Mouse (Mus musculus): Measurements from ENCODE around the gene Mdfi. TPM values are rescaled to one million over a fixed set of nuclear protein-coding genes. Genes with fewer than 3 reads are reported as not detected.

Gene Mdfi
- polyA plus RNA-seq, 1 experiment from 2014 or later, result 18.1 TPM

GRCm38 (mm10) chr17:47767456-47768141, 66.9 kb downstream of the Mdfi start:
- Histone ChIP-seq H3K9me3 (ENCODE audit: control insufficient read depth, low read length) (peaks cover 7% of the 10 kb centered on the region), H3K4me1 (replicated peaks; ENCODE audit: control insufficient read depth, insufficient read depth, low read length) (peaks cover 10% of the 10 kb centered on the region), H3K9ac (ENCODE audit: low read length) (no peak overlapping the region), H3K4me3 (ENCODE audit: low read length) (no peak overlapping the region), H3K36me3 (ENCODE audit: control insufficient read depth, insufficient read depth, low read length) (no peaks in the 10 kb centered on the region), H3K27ac (ENCODE audit: low read length) (0 out of 2 replicates have a peak overlapping the region, but pooled peaks have one; percentile 1), H3K4me2 (ENCODE audit: low read depth, low read length) (no peak overlapping the region), H3K27me3 (ENCODE audit: control insufficient read depth, insufficient read depth, low read depth, low read length) (no peaks in the 10 kb centered on the region)
- 44% methylated on average over 12 of the region's 17 CpGs for WGBS
- ATAC-seq (ENCODE audit: low read depth), result no peak

- H3K4me1 ChIP-seq (replicated peaks; ENCODE audit: control insufficient read depth, insufficient read depth, low read length), result peaks cover 15% of the 10 kb centered on the region
- WGBS, result 72% methylated on average over 2 of the region's 2 CpGs
- H3K4me2 ChIP-seq (ENCODE audit: low read depth, low read length), result no peak overlapping the region
- H3K36me3 ChIP-seq (ENCODE audit: control insufficient read depth, insufficient read depth, low read length), result no peaks in the 10 kb centered on the region
- H3K4me3 ChIP-seq (ENCODE audit: low read length), result no peak overlapping the region
- no peak overlapping the region for H3K27ac ChIP-seq (ENCODE audit: low read length)
- ATAC-seq (ENCODE audit: low read depth), result no peak
- no peak overlapping the region for H3K9ac ChIP-seq (ENCODE audit: low read length)
- H3K9me3 ChIP-seq (ENCODE audit: control insufficient read depth, low read length), result peaks cover 1% of the 10 kb centered on the region
- no peaks in the 10 kb centered on the region for H3K27me3 ChIP-seq (ENCODE audit: control insufficient read depth, insufficient read depth, low read depth, low read length)
These were observed 67.4 kb downstream of the Mdfi start for GRCm38 (mm10) chr17:47767081-47767455.

GRCm38 (mm10) chr17:47766407-47767043, 68.0 kb downstream of the Mdfi start:
- H3K4me3 ChIP-seq (ENCODE audit: low read length), result no peak overlapping the region
- H3K9me3 ChIP-seq (ENCODE audit: control insufficient read depth, low read length), result no peaks in the 10 kb centered on the region
- H3K4me1 ChIP-seq (replicated peaks; ENCODE audit: control insufficient read depth, insufficient read depth, low read length), result peaks cover 15% of the 10 kb centered on the region
- 82% methylated on average over 6 of the region's 6 CpGs for WGBS
- no peaks in the 10 kb centered on the region for H3K27me3 ChIP-seq (ENCODE audit: control insufficient read depth, insufficient read depth, low read depth, low read length)
- no peak for ATAC-seq (ENCODE audit: low read depth)
- no peak overlapping the region for H3K27ac ChIP-seq (ENCODE audit: low read length)
- H3K9ac ChIP-seq (ENCODE audit: low read length), result no peak overlapping the region
- H3K4me2 ChIP-seq (ENCODE audit: low read depth, low read length), result no peak overlapping the region
- no peaks in the 10 kb centered on the region for H3K36me3 ChIP-seq (ENCODE audit: control insufficient read depth, insufficient read depth, low read length)

- H3K27me3 ChIP-seq (ENCODE audit: control insufficient read depth, insufficient read depth, low read depth, low read length), result no peaks in the 10 kb centered on the region
- H3K27ac ChIP-seq (ENCODE audit: low read length), result no peak overlapping the region
- H3K4me3 ChIP-seq (ENCODE audit: low read length), result no peak overlapping the region
- no peak for ATAC-seq (ENCODE audit: low read depth)
- no peak overlapping the region for H3K9ac ChIP-seq (ENCODE audit: low read length)
- WGBS, result 66% methylated on average over 4 of the region's 4 CpGs
- H3K9me3 ChIP-seq (ENCODE audit: control insufficient read depth, low read length), result no peaks in the 10 kb centered on the region
- H3K4me1 ChIP-seq (replicated peaks; ENCODE audit: control insufficient read depth, insufficient read depth, low read length), result peaks cover 15% of the 10 kb centered on the region
- H3K4me2 ChIP-seq (ENCODE audit: low read depth, low read length), result no peak overlapping the region
- H3K36me3 ChIP-seq (ENCODE audit: control insufficient read depth, insufficient read depth, low read length), result no peaks in the 10 kb centered on the region
These were observed 68.5 kb downstream of the Mdfi start for GRCm38 (mm10) chr17:47765986-47766385.

Other genes with a start within 250 kb of the Mdfi start
- 17.0 and 19.4 TPM in 2 replicates for gene Bysl, start 223.2 kb downstream of the Mdfi start, polyA plus RNA-seq (2015; fragmentation: Nextera tagmentation; extraction: Ambion mirVana)
- 50.1 and 51.6 TPM in 2 replicates for gene Med20, start 223.1 kb downstream of the Mdfi start, polyA plus RNA-seq (2015; fragmentation: Nextera tagmentation; extraction: Ambion mirVana)
- gene Gm20517, start 223.1 kb downstream of the Mdfi start, polyA plus RNA-seq (2015; fragmentation: Nextera tagmentation; extraction: Ambion mirVana), result 1.8 and 2.2 TPM in 2 replicates
- gene Usp49, start 204.0 kb downstream of the Mdfi start, polyA plus RNA-seq (2015; fragmentation: Nextera tagmentation; extraction: Ambion mirVana), result 2.5 and 2.6 TPM in 2 replicates
- gene Tomm6, start 146.3 kb downstream of the Mdfi start, polyA plus RNA-seq (2015; fragmentation: Nextera tagmentation; extraction: Ambion mirVana), result 389 and 399 TPM in 2 replicates
- gene Frs3, start 145.7 kb downstream of the Mdfi start, polyA plus RNA-seq (2015; fragmentation: Nextera tagmentation; extraction: Ambion mirVana), result 5.1 TPM in 2 replicates
- 0.26 and 0.41 TPM in 2 replicates for gene Gm21981, start 140.2 kb downstream of the Mdfi start, polyA plus RNA-seq (2015; fragmentation: Nextera tagmentation; extraction: Ambion mirVana)
- 0.69 and 0.88 TPM in 2 replicates for gene Prickle4, start 140.0 kb downstream of the Mdfi start, polyA plus RNA-seq (2015; fragmentation: Nextera tagmentation; extraction: Ambion mirVana)
- gene Pgc, start 107.8 kb downstream of the Mdfi start, polyA plus RNA-seq (2015; fragmentation: Nextera tagmentation; extraction: Ambion mirVana), result 22.5 and 26.8 TPM in 2 replicates
- gene Tfeb, start 97.7 kb downstream of the Mdfi start, polyA plus RNA-seq (2015; fragmentation: Nextera tagmentation; extraction: Ambion mirVana), result 13.1 and 13.7 TPM in 2 replicates
- gene Foxp4, start 90.0 kb upstream of the Mdfi start, polyA plus RNA-seq (2015; fragmentation: Nextera tagmentation; extraction: Ambion mirVana), result 13.6 and 14.6 TPM in 2 replicates
- gene 1700122O11Rik, start 203.6 kb upstream of the Mdfi start, polyA plus RNA-seq (2015; fragmentation: Nextera tagmentation; extraction: Ambion mirVana), result not detected in 2 replicates

Data from lung, embryonic 16.5 days (tissue).